Mouse (Mus musculus) cerebellum, adult 2 months (tissue): ENCODE results near the gene Dusp15.

Source experiments
- CTCF ChIP-seq: fragments of 200-500 bp; IDR thresholded peaks from 2 replicates; pipeline ENCODE4 v1.5.1; 2011; ENCODE audit warnings: low read depth, mild to moderate bottlenecking, control low read depth, low read length, moderate library complexity, borderline replicate concordance; ENCODE audit not compliant: insufficient read depth
- POLR2A ChIP-seq: fragments of 200-500 bp; IDR thresholded peaks from 2 replicates; pipeline ENCODE4 v1.6.1; 2011; ENCODE audit warnings: low read length, control low read depth, borderline replicate concordance; ENCODE audit not compliant: insufficient read depth

- no peak for TF ChIP-seq CTCF
- no peak for TF ChIP-seq POLR2A
These were observed 22.5 kb downstream of the Dusp15 start for GRCm38 (mm10) chr2:152928988-152929370.
